Mouse (Mus musculus) bone marrow, adult 2 months (tissue): ENCODE results near the gene Gins1.

ENCODE experiments used
- CTCF ChIP-seq: fragments of 200-500 bp; IDR thresholded peaks from 2 replicates; pipeline ENCODE4 v1.5.1; 2011; ENCODE audit warnings: low read length, control low read depth; ENCODE audit not compliant: control insufficient read depth, insufficient read depth
- POLR2A ChIP-seq: fragments of 200-500 bp; IDR thresholded peaks from 2 replicates; pipeline ENCODE4 v1.6.1; 2011; ENCODE audit warnings: low read depth, mild to moderate bottlenecking, control low read depth, low read length, borderline replicate concordance; ENCODE audit not compliant: control insufficient read depth

- TF ChIP-seq POLR2A (no peak), CTCF (no peak)
These were observed 59.4 kb downstream of the Gins1 start for GRCm38 (mm10) chr2:150964641-150965040.
